Mouse (Mus musculus): Measurements from ENCODE around the gene Hist1h2bq. TPM values are rescaled to one million over a fixed set of nuclear protein-coding genes. Genes with fewer than 3 reads are reported as not detected.
"Not testable (repeated sequence)": the region's sequence is repeated elsewhere in the genome, so short reads cannot be mapped to it uniquely, and the experiment has no call there.

Hist1h2bq gene
- total RNA-seq (2022): 10 to 100 TPM; 13.3 to 26.7 (median 21.1) TPM

- DNase-seq (ENCODE audit: low spot score in 2 of 2): not testable (repeated sequence)
Measured at GRCm38 (mm10) chr13:21810073-21810472, at the start of gene Hist1h2bq, which contains the start of gene Hist1h2ao. Gene Hist1h2bq, minus strand, starts transcription at chr13:21810197. Gene Hist1h2ao, plus strand, starts transcription at chr13:21810465.

DNA sequence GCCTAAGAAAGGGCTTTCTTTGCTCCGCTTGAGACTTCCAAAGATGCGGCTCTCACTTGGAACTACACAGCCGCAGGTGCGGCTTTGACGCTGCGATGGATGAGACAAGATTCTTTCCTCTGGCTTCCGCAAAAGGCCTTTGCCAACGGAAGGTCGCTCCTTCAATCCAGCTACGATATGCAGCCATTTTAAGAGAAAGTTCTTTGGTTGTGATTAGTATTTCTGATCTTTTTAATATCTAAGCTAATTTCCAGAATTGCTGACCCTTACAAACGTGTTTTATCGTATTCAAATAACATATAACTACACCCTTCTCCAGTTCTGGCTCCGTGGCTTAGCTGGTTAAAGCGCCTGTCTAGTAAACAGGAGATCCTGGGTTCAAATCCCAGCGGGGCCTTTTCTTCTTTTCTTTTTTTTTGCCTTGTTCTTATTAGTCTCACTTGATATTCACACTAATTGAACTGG, 45.7 kb upstream of the Hist1h2bq start:
- DNase-seq (ENCODE audit: low spot score in 2 of 2): no peak

- peak; percentile 54 to 63 for DNase-seq (ENCODE audit: low spot score in 2 of 2)
Measured at GRCm38 (mm10) chr13:21855146-21855545, 45.1 kb upstream of the Hist1h2bq start.

DNA sequence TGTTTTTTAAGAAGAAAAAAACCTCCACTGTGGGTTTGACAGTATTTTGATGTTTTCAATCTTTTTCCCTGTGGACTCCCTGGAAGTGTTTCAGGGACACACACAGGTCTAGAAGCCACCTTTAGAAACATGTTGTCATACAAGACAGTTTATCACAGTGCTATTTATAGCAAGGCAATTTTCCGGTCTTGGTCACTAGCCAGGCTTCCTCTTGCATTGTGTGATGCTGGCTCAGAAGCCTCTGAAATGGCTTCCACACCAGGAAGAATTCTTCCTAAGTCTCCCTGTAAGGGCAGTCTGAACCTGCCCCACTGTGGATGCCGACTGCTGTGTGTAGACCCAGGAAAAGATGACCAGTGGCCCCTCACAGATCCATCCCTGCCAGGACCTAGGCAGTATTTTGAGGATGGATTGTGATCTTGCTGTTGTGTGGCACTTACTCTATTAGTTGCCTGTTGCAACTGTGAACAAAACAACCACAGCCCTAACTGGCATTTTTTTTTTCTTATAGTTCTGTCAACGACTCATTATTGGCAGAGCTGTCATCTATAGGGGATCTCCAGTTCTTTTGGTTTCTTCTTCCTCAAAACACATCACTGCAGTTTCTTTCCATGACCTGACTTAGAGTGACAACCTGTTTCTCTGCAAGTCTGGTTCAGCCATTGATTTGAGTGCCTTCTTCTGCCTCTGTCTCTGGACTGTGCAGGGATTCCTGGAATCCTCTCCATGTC, 42.4 kb upstream of the Hist1h2bq start:
- DNase-seq (ENCODE audit: low spot score in 2 of 2): peak in 1 of 2 experiments; percentile 7

GRCm38 (mm10) chr13:21850696-21851095, 40.7 kb upstream of the Hist1h2bq start:
- DNase-seq (ENCODE audit: low spot score in 2 of 2): not testable (repeated sequence)

DNA sequence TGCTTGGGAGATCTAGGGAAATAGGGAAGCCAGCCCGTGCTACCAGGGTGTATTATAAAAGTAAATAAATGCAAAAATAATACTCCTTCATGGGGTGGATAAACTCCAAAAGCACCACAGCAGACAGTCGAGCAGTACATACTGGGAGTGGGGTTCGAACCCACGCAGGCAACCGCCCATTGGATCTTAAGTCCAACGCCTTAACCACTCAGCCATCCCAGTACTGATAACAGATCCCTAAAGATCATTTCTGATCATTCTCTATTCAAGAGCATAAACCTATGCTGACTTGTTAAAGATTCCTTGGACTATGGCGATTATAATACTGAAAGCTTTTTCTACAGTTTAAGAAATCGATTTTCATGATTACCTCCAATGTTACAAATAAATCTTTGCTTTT, 37.9 kb upstream of the Hist1h2bq start:
- no peak for DNase-seq (ENCODE audit: low spot score in 2 of 2)

DNA sequence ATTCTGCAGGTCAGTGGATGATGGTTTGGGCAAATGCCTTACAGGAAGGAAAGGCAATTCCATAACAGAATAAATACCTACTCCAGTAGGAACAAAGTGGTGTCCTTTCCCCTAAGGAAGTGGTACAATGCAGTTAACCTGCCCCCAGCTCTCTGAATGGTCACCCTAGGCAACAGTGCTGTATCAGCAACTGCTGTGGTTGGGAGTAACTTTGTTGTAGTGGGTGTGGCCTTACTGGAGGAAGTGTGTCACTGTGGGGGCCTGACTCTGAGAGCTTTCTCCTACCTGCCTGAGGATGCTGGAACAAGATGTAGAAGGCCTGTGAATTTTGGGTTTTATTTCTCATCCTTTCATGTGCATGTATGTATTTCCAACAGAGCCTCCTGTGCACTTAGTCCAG, 36.4 kb upstream of the Hist1h2bq start:
- not testable (repeated sequence) for DNase-seq (ENCODE audit: low spot score in 2 of 2)

DNA sequence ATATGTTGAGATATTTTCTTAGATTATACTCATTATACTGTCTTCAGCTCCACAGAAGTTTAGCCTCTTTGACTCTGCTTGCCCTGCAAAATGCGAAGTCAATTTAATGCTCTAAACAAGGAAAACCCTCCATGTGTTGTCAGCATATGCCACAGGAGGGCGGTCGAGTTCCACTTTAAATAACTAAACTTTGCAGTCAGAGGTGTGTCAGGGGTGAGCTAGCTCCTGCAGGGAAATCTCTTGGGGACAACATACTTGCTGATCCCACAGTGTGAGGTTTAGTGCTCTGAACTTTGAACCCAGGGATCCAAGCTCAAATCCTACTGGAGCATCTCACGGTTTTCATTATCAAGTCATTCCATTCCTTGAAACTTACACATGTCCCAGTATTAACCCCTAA, 30.5 kb upstream of the Hist1h2bq start:
- DNase-seq (ENCODE audit: low spot score in 2 of 2): not testable (repeated sequence)

DNA sequence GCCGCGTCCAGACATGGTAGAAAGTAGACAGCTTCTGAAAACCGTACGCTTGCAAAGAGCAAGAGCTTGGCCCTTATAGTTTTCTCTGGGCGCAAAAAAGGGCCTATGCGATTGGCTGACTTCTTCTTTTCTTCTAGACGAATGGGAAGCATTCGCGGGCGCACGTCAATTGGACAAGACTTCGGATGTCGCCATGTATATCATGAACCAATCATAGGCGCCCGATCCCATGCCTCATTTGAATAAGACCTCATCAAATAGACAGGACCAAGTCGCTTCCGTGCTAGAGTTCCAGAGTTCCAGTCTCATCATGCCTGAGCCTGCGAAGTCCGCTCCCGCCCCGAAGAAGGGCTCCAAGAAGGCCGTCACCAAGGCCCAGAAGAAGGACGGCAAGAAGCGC, 23.5 kb upstream of the Hist1h2bq start, which contains the start of the genes Hist1h2ap and Hist1h2br:
TSS of gene Hist1h2ap (minus strand) at position 47 of the 400 bp plus-strand sequence.
TSS of gene Hist1h2br (plus strand) at position 283 of the 400 bp plus-strand sequence.
- not testable (repeated sequence) for DNase-seq (ENCODE audit: low spot score in 2 of 2)

- not testable (repeated sequence) for DNase-seq (ENCODE audit: low spot score in 2 of 2)
Measured at GRCm38 (mm10) chr13:21831418-21832394, 21.7 kb upstream of the Hist1h2bq start, which contains the start of gene Hist1h4n. Gene Hist1h4n, minus strand, starts transcription at chr13:21832196.

DNA sequence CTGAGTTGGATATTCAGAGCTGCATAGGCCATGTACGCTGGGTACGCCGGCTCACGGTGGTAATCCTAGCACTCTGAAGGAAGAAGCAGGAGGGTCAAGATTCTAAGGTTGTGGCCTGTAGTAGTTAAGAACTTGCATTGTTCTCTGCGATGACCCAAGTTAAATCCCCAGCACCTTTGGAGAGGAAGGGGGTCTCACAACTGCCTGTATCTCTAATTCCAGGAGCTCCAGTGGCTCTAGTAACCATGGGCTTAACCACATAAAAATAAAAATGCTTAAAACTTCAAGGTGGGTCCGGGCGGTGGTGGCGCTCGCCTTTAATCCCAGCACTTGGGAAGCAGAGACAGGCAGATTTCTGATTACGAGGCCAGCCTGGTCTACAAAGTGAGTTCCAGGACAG, 20.3 kb upstream of the Hist1h2bq start:
- DNase-seq (ENCODE audit: low spot score in 2 of 2): no peak

DNA sequence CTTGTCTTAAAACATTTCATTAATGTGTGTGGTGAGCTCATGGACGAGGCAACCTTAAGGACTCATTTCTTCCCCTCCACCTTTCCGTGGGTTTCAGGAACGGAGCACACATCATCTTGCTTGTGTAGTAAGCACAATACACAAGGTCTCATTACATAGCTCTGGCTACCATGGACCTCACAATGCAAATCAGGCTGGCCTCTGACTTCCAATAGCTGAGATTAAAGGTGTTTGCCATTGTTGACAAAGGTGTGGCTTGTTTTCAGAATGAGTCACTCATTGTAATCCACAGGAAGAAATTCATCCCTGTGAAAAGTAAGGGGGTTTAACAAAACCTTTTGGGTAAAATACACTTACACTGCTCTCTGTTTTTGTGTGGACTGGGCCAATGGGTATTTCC, 18.5 kb upstream of the Hist1h2bq start:
- no peak for DNase-seq (ENCODE audit: low spot score in 2 of 2)

- not testable (repeated sequence) for DNase-seq (ENCODE audit: low spot score in 2 of 2)
Measured at GRCm38 (mm10) chr13:21820082-21820890, 10.3 kb upstream of the Hist1h2bq start.

DNA sequence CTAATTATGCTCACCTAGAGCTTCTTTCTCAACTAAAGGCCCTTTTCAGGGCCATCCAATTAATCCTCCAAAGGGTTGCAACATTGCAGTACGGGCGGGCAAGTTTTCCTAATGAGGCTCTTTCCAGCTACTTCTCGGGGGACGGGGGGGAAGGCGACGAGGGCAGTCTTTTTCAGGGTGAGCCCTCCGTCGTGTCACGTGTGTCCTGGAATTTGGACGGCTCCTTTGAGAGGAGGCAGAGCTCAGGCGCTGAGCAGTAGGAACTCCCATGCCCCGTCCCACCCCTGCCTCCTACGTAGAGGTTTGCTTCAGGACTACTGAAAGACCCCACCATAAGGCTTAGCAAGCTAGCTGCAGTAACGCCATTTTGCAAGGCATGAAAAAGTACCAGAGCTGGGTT, 2.1 kb upstream of the Hist1h2bq start:
- not testable (repeated sequence) for DNase-seq (ENCODE audit: low spot score in 2 of 2)

GRCm38 (mm10) chr13:21811539-21811938, 1.5 kb upstream of the Hist1h2bq start, which contains the start of gene Hist1h4m:
Gene Hist1h4m, plus strand, starts transcription at chr13:21811746.
- not testable (repeated sequence) for DNase-seq (ENCODE audit: low spot score in 2 of 2)

- not testable (repeated sequence) for DNase-seq (ENCODE audit: low spot score in 2 of 2)
Measured at GRCm38 (mm10) chr13:21811074-21811473, 1.1 kb upstream of the Hist1h2bq start.

DNA sequence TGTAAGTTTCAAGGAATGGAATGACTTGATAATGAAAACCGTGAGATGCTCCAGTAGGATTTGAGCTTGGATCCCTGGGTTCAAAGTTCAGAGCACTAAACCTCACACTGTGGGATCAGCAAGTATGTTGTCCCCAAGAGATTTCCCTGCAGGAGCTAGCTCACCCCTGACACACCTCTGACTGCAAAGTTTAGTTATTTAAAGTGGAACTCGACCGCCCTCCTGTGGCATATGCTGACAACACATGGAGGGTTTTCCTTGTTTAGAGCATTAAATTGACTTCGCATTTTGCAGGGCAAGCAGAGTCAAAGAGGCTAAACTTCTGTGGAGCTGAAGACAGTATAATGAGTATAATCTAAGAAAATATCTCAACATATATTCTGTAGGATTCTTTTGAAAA, 6.9 kb downstream of the Hist1h2bq start:
- not testable (repeated sequence) for DNase-seq (ENCODE audit: low spot score in 2 of 2)

- not testable (repeated sequence) for DNase-seq (ENCODE audit: low spot score in 2 of 2)
Measured at GRCm38 (mm10) chr13:21797163-21797562, 12.8 kb downstream of the Hist1h2bq start.

- no peak for DNase-seq (ENCODE audit: low spot score in 2 of 2)
Measured at GRCm38 (mm10) chr13:21795584-21795983, 14.4 kb downstream of the Hist1h2bq start.

DNA sequence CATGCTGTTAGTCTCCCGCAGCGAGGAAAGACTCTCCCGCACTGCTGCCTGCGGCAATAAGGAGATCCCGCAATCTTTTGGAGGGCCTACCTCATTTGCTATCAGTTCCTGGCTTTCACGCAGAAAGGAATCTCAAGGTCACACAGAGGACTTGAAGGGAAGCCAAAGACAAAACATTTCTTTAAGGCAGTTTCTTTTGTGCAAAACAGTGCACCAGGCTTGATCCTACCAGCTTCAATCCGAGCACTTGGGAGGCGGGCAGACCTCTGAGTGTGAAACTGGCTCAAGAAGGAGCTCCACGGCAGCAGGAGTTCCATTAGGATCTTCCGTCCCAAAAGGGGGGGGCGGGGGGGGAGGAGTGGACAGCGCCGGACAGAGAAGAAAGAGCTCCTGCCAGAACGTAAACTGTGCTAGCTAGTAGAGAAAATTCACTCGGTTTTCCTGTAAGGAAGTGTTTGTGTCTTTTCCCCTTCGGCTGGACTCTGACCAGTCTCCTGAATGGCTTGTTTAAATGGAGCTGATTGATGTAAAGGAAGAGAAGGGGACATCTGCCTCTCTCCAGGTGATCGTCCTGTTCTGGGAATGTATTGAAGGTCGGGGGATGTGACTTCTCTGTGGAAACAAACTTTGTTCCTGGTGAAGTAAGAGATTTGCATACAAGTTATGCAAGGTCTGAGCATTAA, 19.3 kb downstream of the Hist1h2bq start:
- no peak for DNase-seq (ENCODE audit: low spot score in 2 of 2)

All from gastrocnemius, adult 8-10 months (tissue).